Mouse (Mus musculus) embryonic stem cell, embryonic (primary cell): ENCODE results near the gene Ptpn1.

ENCODE experiments used
- CTCF ChIA-PET, 4 experiments: fragments of 300-600 bp in 2 of 4; fragments of 350-600 bp in 2 of 4; sonication (Branson Sonifier 250); formaldehyde crosslinking; loops; one replicate each; lab custom pipeline; 2022; ENCODE audit warnings: inconsistent platforms in 2 of 4; lab: Charles Lee
- POLR2A ChIA-PET, 4 experiments: fragments of 300-600 bp in 2 of 4; fragments of 350-600 bp in 2 of 4; sonication (Branson Sonifier 250); formaldehyde crosslinking; loops; one replicate each; lab custom pipeline; 2022; ENCODE audit warnings: antibody characterized with exemption in 4 of 4, inconsistent platforms in 1 of 4; lab: Charles Lee

The Ptpn1 gene

DNA sequence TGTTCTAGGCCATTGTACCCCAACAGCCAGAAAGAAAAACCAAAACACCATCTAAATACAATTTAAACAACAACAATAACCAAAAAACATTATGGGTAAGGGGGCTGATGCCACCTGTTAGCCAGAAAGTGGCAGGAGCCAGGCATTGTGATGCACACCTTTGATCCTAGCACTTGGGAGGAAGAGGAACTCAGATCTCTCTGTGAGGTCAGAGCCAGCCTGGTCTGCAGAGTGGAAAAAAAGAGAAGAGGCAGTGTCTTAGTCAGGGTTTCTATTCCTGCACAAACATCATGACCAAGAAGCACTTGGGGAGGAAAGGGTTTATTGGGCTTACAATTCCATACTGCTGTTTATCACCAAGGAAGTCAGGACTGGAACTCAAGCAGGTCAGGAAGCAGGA, 25.1 kb upstream of the Ptpn1 start:
- POLR2A ChIA-PET = interaction anchor here in 1 of 4 experiments (0.7 kb wide), 1 partner anchor 220 kb away, joined by 4 read pairs; no protein-coding TSS in a partner anchor
- CTCF ChIA-PET = interaction anchor here in 1 of 4 experiments (0.9 kb wide), 1 partner anchor 228 kb away, joined by 4 read pairs; no protein-coding TSS in a partner anchor

GRCm38 (mm10) chr2:167909531-167910177, 22.2 kb upstream of the Ptpn1 start:
- POLR2A ChIA-PET = interaction anchor here in 2 of 4 experiments (1.3 to 1.4 kb wide), 2 partner anchors 15 to 27 kb away, joined by 3 to 4 read pairs; no protein-coding TSS in a partner anchor
- CTCF ChIA-PET = interaction anchor here (0.6 to 1.1 kb wide), 11 partner anchors 15 to 241 kb away, joined by 3 to 5 read pairs (median 3); partner anchors contain the start of gene Ptpn1 (in 1 of the 4)

- CTCF ChIA-PET = interaction anchor here (0.5 to 1.1 kb wide), 8 partner anchors 15 to 229 kb away, joined by 3 to 4 read pairs (median 3); no protein-coding TSS in a partner anchor
- POLR2A ChIA-PET = interaction anchor here in 2 of 4 experiments (1.3 to 1.4 kb wide), 2 partner anchors 15 to 27 kb away, joined by 3 to 4 read pairs; no protein-coding TSS in a partner anchor
Observed at GRCm38 (mm10) chr2:167910178-167910540, 21.7 kb upstream of the Ptpn1 start.

GRCm38 (mm10) chr2:167911511-167911910, 20.3 kb upstream of the Ptpn1 start:
- CTCF ChIA-PET = no interaction called here
- POLR2A ChIA-PET = no interaction called here

DNA sequence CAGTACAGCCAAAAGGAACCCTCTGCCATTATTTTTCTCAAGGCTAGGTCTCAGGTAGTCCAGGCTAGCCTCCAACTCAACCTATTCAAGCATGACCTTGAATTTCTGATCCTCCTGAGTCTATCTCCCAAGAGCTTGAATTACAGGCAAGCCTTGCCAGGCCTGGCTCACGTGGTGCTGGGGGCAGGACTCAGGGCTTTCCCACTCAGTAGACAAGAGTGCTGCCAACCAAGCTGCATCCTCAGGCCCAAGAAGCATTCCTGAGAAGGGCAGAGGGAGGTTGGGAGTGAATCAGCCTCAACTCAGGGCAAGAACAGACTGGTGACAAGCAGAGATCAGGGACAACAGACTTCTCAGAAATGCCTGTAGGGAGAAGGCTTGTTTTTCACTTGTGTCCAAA, 12.8 kb upstream of the Ptpn1 start:
- CTCF ChIA-PET = no interaction called here
- POLR2A ChIA-PET = no interaction called here

DNA sequence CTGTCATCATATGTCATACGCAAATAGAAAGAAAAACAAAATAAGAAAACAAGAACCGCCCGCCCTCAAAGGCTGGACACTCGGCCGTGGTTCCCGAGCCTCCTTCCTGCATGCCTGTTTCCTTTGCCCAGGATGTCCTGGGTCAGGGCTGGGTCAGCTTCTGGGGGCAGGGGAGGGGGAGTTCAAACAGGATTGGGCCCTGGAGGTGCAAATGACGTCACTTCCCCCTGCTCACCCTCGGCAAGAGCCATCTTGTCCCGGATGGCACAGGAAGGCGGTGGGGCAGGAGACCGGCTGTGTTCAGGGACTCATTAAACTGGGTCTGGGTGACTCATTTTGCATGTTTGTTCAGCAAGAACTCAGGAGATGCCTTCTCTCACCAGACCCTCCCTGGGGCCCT, 11.8 kb upstream of the Ptpn1 start:
- POLR2A ChIA-PET = interaction anchor here in 2 of 4 experiments (0.6 to 0.7 kb wide), 2 partner anchors 205 to 367 kb away, joined by 3 to 4 read pairs; no protein-coding TSS in a partner anchor
- CTCF ChIA-PET = interaction anchor here in 1 of 4 experiments (0.6 kb wide), 1 partner anchor 938 kb away, joined by 4 read pairs; no protein-coding TSS in a partner anchor

DNA sequence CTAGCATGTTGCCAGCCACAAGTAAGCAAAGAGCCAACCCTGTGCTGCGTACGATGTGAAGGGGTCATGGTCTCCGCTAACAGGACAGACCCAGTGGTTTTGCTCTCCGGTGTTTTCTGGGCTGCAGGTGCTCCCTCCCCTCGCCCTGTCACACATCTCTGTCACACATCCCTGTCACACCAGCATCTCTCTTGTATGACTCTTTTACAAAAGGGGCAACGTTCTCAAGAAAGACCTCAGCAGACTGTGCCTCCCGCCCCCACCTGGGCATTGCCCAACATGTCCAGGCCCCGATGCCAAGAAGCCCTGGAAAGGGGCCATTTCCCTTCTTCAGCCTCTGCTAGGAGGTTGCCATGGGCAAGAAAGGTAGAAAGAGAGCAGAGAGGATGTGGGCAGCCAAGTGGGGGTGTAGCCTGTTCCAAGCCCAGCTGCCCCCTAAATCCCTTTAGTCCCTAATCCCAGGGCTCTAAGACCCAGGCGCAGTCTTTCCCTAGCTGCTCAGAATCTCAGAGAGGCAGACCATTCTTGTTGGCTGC, 10.8 kb upstream of the Ptpn1 start:
- POLR2A ChIA-PET = interaction anchor here in 1 of 4 experiments (0.7 kb wide), 1 partner anchor 204 kb away, joined by 4 read pairs; no protein-coding TSS in a partner anchor
- CTCF ChIA-PET = no interaction called here

GRCm38 (mm10) chr2:167921823-167922222, 10.0 kb upstream of the Ptpn1 start:
- ChIA-PET POLR2A (interaction anchor here in 3 of 4 experiments (0.6 to 1.0 kb wide), 3 partner anchors 10 to 243 kb away, joined by 3 read pairs; partner anchors contain the start of gene Ptpn1 (in 1 of the 3)), CTCF (interaction anchor here in 1 of 4 experiments (0.6 kb wide), 1 partner anchor 1031 kb away, joined by 3 read pairs; no protein-coding TSS in a partner anchor)

GRCm38 (mm10) chr2:167924011-167924410, 7.8 kb upstream of the Ptpn1 start:
- CTCF ChIA-PET = interaction anchor here in 3 of 4 experiments (0.6 to 1.4 kb wide), 6 partner anchors 59 to 1150 kb away, joined by 3 to 8 read pairs (median 3); no protein-coding TSS in a partner anchor
- POLR2A ChIA-PET = interaction anchor here in 2 of 4 experiments (0.7 to 2.4 kb wide), 6 partner anchors 12 to 70 kb away, joined by 3 to 13 read pairs (median 4); no protein-coding TSS in a partner anchor

DNA sequence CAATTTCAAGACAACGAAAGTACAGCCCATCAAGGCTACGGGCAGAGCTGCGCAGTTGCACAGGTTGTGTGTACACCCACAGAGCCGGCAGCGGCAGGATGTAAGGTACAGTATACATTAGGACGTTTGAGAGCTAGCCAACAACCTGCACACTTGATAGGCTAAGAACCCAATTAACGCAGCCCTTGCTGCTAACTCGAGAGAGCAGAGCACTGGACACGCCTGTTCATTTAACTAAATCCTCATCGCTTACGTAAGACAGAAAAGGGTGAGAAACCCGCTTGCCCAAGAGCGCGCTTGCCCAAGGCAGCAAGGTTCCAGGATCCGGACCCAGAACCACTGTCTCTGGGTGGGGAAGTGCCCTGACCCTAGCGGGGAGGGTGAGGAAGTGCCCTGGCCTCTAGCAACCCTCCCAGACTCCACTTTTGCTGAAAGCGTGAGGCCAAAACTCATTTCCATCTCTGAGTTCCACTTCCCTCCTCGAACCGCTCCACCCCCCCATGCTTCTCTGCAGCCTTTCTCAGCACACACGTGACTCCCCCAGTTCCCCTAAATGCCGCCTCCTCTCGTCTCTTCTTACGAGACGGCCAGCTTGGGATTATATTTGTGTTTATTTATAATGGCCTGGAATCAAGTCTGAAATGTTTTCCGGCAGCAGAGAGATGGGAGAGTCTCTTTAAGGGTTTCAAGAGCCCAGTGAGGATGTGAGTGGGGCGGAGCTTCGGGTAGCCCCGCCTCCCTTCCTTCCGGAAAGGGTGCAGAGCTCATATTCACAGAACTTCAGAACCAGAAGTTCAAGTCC, 6.9 kb upstream of the Ptpn1 start:
- ChIA-PET POLR2A (interaction anchor here in 3 of 4 experiments (0.6 to 2.4 kb wide), 27 partner anchors 8 to 1264 kb away, joined by 3 to 13 read pairs (median 4); no protein-coding TSS in a partner anchor), CTCF (interaction anchor here in 3 of 4 experiments (0.6 to 1.5 kb wide), 17 partner anchors 15 to 1151 kb away, joined by 3 to 9 read pairs (median 3); no protein-coding TSS in a partner anchor)

DNA sequence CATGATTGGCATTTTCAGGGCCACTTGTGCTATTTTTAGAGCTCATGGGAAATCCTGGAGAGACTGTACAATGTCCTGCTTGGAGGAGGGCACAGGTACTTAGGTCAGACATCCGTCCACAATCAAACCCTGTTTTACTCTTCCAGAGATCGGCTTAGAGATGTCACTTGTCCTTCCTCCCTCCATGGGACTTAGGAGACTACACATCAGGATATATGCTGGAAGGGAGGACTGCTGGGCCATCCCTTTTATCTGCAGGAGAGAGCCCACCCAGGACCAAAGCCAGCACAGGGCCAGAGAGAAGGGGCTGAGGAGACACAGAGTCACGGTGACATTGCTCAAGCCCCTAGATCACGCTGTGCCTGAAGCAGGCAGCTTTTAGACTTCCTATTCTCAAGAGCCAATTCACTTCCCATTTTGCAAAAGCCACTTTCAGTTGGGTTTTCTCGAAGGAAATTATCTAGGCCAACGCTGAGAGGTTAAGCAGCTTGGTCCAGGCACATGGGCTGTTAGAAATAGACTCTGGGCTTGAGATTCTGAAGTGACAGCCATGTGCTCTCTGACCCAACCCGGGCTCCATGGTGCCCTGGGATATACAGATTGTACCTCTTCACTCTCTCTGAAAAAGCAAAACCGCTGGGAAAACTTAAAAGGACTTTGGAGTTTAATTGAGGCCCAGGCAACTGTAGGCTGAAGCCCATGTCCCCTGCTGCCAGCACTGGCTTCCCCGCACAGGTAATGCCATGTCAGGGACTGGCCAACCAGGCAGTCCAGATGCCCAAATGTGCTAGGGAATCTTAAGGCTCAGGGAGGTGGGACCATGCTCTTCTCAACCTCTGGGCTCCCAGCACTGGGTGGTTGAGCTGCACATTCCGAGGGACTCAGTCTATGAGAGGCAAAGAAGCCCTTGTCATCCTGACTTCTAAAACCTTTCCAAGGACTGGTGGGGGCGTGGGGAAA, 5.7 kb upstream of the Ptpn1 start:
- CTCF ChIA-PET = interaction anchor here in 3 of 4 experiments (0.8 to 1.5 kb wide), 9 partner anchors 16 to 245 kb away, joined by 3 to 9 read pairs (median 3); no protein-coding TSS in a partner anchor

GRCm38 (mm10) chr2:167928002-167928526, 3.8 kb upstream of the Ptpn1 start:
- POLR2A ChIA-PET = no interaction called here
- CTCF ChIA-PET = interaction anchor here in 1 of 4 experiments (0.6 kb wide), 1 partner anchor 382 kb away, joined by 4 read pairs; no protein-coding TSS in a partner anchor

More for the DNA sequence above, 5.7 kb upstream of the Ptpn1 start:
- POLR2A ChIA-PET = interaction anchor here in 2 of 4 experiments (0.7 to 2.4 kb wide), 18 partner anchors 9 to 357 kb away, joined by 3 to 13 read pairs (median 4); no protein-coding TSS in a partner anchor

- ChIA-PET POLR2A (no interaction called here), CTCF (interaction anchor here in 1 of 4 experiments (0.5 kb wide), 1 partner anchor 21 kb away, joined by 16 read pairs; no protein-coding TSS in a partner anchor)
Observed at GRCm38 (mm10) chr2:167928972-167929371, 2.9 kb upstream of the Ptpn1 start.

- ChIA-PET CTCF (interaction anchor here in 3 of 4 experiments (0.6 to 1.3 kb wide), 3 partner anchors 26 to 114 kb away, joined by 4 read pairs; no protein-coding TSS in a partner anchor), POLR2A (interaction anchor here in 3 of 4 experiments (1.1 to 4.2 kb wide), 3 partner anchors 9 to 18 kb away, joined by 3 to 16 read pairs (median 11); no protein-coding TSS in a partner anchor)
Observed at GRCm38 (mm10) chr2:167930975-167931374, 882 bp upstream of the Ptpn1 start.

GRCm38 (mm10) chr2:167932727-167933231, 922 bp downstream of the Ptpn1 start:
- CTCF ChIA-PET = interaction anchor here in 3 of 4 experiments (0.6 to 1.8 kb wide), 6 partner anchors 23 to 308 kb away, joined by 3 to 8 read pairs (median 3); no protein-coding TSS in a partner anchor
- POLR2A ChIA-PET = interaction anchor here in 3 of 4 experiments (0.9 to 4.2 kb wide), 20 partner anchors 8 to 870 kb away, joined by 3 to 16 read pairs (median 4); partner anchors contain the start of genes Pard6b (in 2 of the 3), Dpm1 (in 1 of the 3), Mocs3 (in 1 of the 3) and Znfx1 (in 1 of the 3)

DNA sequence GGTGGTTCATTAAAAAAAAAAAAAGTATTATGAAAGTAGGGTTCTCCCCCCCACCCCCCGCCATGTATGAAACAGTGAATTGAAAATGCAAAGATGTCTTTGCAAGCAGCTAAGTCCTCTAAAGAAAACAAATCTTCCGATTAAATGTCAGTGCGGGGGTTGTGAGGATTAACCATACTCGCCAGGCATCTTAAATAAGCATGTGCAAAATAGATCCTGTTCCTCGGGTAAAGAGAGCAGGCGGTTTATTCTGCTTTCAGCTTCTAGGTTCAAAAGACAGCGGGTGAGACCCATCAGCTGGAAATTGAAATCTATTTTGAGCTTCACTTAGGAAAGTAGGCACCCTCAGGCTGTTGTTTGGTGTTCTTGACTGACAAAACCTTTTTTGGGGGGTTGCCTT, 1.5 kb downstream of the Ptpn1 start:
- POLR2A ChIA-PET = interaction anchor here (0.6 to 4.2 kb wide), 12 partner anchors 8 to 1912 kb away, joined by 3 to 16 read pairs (median 6); partner anchors contain the start of gene Pard6b (in 1 of the 4)
- CTCF ChIA-PET = interaction anchor here in 1 of 4 experiments (0.7 to 1.8 kb wide), 2 partner anchors 49 to 396 kb away, joined by 5 to 6 read pairs; no protein-coding TSS in a partner anchor
